Comparison of ENCODE assay signal across 15 mouse cellular contexts in genomic region chr1:62859556-62860300, GRCm38 (mm10).
A peak's percentile ranks its signal among the peaks of the same experiment; 100 is the strongest.
DNase-seq lines count a peak whose midpoint lies in the region; ATAC-seq and TF ChIP-seq lines count a peak whose summit lies in the region.
"Had no signal": no experiment of that assay in that cellular context is flagged by ENCODE, and none has a peak within 500 bp of the region (broad histone marks: within the 10 kb centered on the region; RNA-seq: fewer than 3 reads in every experiment).

No protein-coding gene starts in this region.

- H3K27me3 ChIP-seq in heart, embryonic 14.5 days (ENCODE audit: control insufficient read depth, insufficient read depth, low read length): no peaks in the 10 kb centered on the region
- H3K27me3 ChIP-seq in embryonic facial prominence, embryonic 10.5 days (replicated peaks; ENCODE audit: low read depth, poor library complexity, severe bottlenecking): no peaks in the 10 kb centered on the region
- H3K27me3 ChIP-seq in limb, embryonic 11.5 days (ENCODE audit: control insufficient read depth, insufficient read depth, low read length): no peaks in the 10 kb centered on the region
- H3K27me3 ChIP-seq in kidney, embryonic 15.5 days: no peaks in the 10 kb centered on the region
- H3K27me3 ChIP-seq: Patski had no signal

- H3K9ac ChIP-seq in heart, embryonic 14.5 days (ENCODE audit: low read length): no peak overlapping the region
- no peak overlapping the region for H3K9ac ChIP-seq in limb, embryonic 11.5 days (ENCODE audit: low read length)
- H3K9ac ChIP-seq in kidney, embryonic 15.5 days: no peak overlapping the region
- H3K9ac ChIP-seq: forebrain, postnatal 0 days had no signal

- peak overlapping the region; percentile 61 to 71 for H3K27ac ChIP-seq in heart, embryonic 14.5 days (replicated peaks in 1 of 2; ENCODE audit: control insufficient read depth in 1 of 2, insufficient read depth in 1 of 2, low read depth in 2 of 2, low read length in 2 of 2)
- H3K27ac ChIP-seq in embryonic facial prominence, embryonic 10.5 days (replicated peaks): peak overlapping the region; percentile 70
- H3K27ac ChIP-seq in limb, embryonic 11.5 days (replicated peaks; ENCODE audit: low read depth, low read length): no peak overlapping the region
- no peak overlapping the region for H3K27ac ChIP-seq in left cerebral cortex, adult 2 months
- H3K27ac ChIP-seq in kidney, embryonic 15.5 days: no peak overlapping the region

- peak; percentile 83 for ATAC-seq in heart, embryonic 14.5 days (ENCODE audit: insufficient number of reproducible peaks, insufficient read depth, low FRiP score, low read depth)
- no peak for ATAC-seq in limb, embryonic 11.5 days (ENCODE audit: insufficient number of reproducible peaks, low FRiP score, low TSS enrichment, low read depth)
- ATAC-seq in kidney, embryonic 15.5 days (replicated peaks; ENCODE audit: low FRiP score): no peak
- ATAC-seq: forebrain, postnatal 0 days; Patski had no signal

- H3K36me3 ChIP-seq in heart, embryonic 14.5 days (ENCODE audit: control insufficient read depth, insufficient read depth, low read length): no peaks in the 10 kb centered on the region
- no peaks in the 10 kb centered on the region for H3K36me3 ChIP-seq in embryonic facial prominence, embryonic 10.5 days (replicated peaks)
- no peaks in the 10 kb centered on the region for H3K36me3 ChIP-seq in limb, embryonic 11.5 days (ENCODE audit: control insufficient read depth, insufficient read depth, low read length)
- H3K36me3 ChIP-seq in kidney, embryonic 15.5 days: no peaks in the 10 kb centered on the region

- 47% methylated on average over 9 of the region's 9 CpGs for WGBS in heart, embryonic 14.5 days
- WGBS in embryonic facial prominence, embryonic 10.5 days: 65% methylated on average over 9 of the region's 9 CpGs
- WGBS in limb, embryonic 11.5 days: 56% methylated on average over 9 of the region's 9 CpGs
- WGBS in kidney, embryonic 15.5 days: 68% methylated on average over 9 of the region's 9 CpGs

- no peak overlapping the region for H3K4me3 ChIP-seq in heart, embryonic 14.5 days (ENCODE audit: control insufficient read depth in 1 of 2, insufficient read depth in 1 of 2, low read depth in 1 of 2, low read length in 2 of 2)
- H3K4me3 ChIP-seq in embryonic facial prominence, embryonic 10.5 days: no peak overlapping the region
- no peak overlapping the region for H3K4me3 ChIP-seq in limb, embryonic 11.5 days (ENCODE audit: low read depth, low read length)
- no peak overlapping the region for H3K4me3 ChIP-seq in left cerebral cortex, adult 2 months
- no peak overlapping the region for H3K4me3 ChIP-seq in kidney, embryonic 15.5 days (replicated peaks)
- H3K4me3 ChIP-seq: myocyte had no signal

- peaks cover 19 to 26% of the 10 kb centered on the region in 2 experiments for H3K4me1 ChIP-seq in heart, embryonic 14.5 days (ENCODE audit: control insufficient read depth in 2 of 2, insufficient read depth in 2 of 2, low read length in 2 of 2)
- H3K4me1 ChIP-seq in embryonic facial prominence, embryonic 10.5 days: peaks cover 22% of the 10 kb centered on the region
- H3K4me1 ChIP-seq in limb, embryonic 11.5 days (ENCODE audit: control insufficient read depth, insufficient read depth, low read length): peaks cover 9% of the 10 kb centered on the region
- H3K4me1 ChIP-seq in kidney, embryonic 15.5 days: peaks cover 12% of the 10 kb centered on the region

- TF ChIP-seq CTCF in left cerebral cortex, adult 2 months (IDR thresholded peaks at IDR 0.05): no peak

- no peak overlapping the region for H3K4me2 ChIP-seq in heart, embryonic 14.5 days (ENCODE audit: low read length)
- no peak overlapping the region for H3K4me2 ChIP-seq in limb, embryonic 11.5 days (ENCODE audit: low read depth, severe bottlenecking)
- H3K4me2 ChIP-seq in kidney, embryonic 15.5 days: no peak overlapping the region

- intact Hi-C loops in heart, postnatal 36 days (cut with DNase I): no loop called here
- intact Hi-C loops in left cerebral cortex, adult 2 months (cut with DNase I): no loop called here

- H3K9me3 ChIP-seq in heart, embryonic 14.5 days (ENCODE audit: control insufficient read depth, low read length): peaks cover 9% of the 10 kb centered on the region; the same call in 1 of the 2 replicates
- H3K9me3 ChIP-seq in embryonic facial prominence, embryonic 10.5 days: no peaks in the 10 kb centered on the region
- no peaks in the 10 kb centered on the region for H3K9me3 ChIP-seq in limb, embryonic 11.5 days (ENCODE audit: control insufficient read depth, low read length)
- H3K9me3 ChIP-seq in kidney, embryonic 15.5 days (replicated peaks): no peaks in the 10 kb centered on the region

- no peak for DNase-seq in heart, postnatal 36 days
- DNase-seq in MN1 (ENCODE audit: low spot score): peak; percentile 29
- DNase-seq in embryonic facial prominence, embryonic 10.5 days (ENCODE audit: low spot score): peak; percentile 56
- peak; percentile 52 for DNase-seq in limb, embryonic 11.5 days (ENCODE audit: low spot score)
- DNase-seq in kidney, postnatal 36 days: no peak
- DNase-seq in left cerebral cortex, adult 2 months (ENCODE audit: extremely low spot score in 1 of 2, low spot score in 2 of 2): no peak
- DNase-seq: adrenal gland, postnatal 14 days; cerebellum, adult 11 months; forebrain, postnatal 0 days; gastrocnemius, postnatal 36 days; kidney, postnatal 14 days had no signal

Comparison
In these comparisons a context has a peak if more than half of its experiments do, and no peak if none do; other contexts are left out.
1. H3K27ac ChIP-seq: peak in heart, embryonic 14.5 days (2 of 2) and embryonic facial prominence, embryonic 10.5 days (single experiment); none in limb, embryonic 11.5 days (single experiment), left cerebral cortex, adult 2 months (single experiment) and kidney, embryonic 15.5 days (single experiment).
2. DNase-seq: peak in MN1 (single experiment), embryonic facial prominence, embryonic 10.5 days (single experiment) and limb, embryonic 11.5 days (single experiment); none in heart, postnatal 36 days (0 of 2), kidney, postnatal 36 days (0 of 2) and left cerebral cortex, adult 2 months (0 of 2).